Mouse (Mus musculus) embryonic facial prominence, embryonic 14.5 days (tissue): ENCODE measurements around the gene Cdt1. TPM values are rescaled to one million over a fixed set of nuclear protein-coding genes. Genes with fewer than 3 reads are reported as not detected.

Experiments
- ATAC-seq: fragments of 200-750 bp; cut with Nextera tagmentation; 2 replicates; pipeline ENCODE4 v1.8.0; 2017; ENCODE audit warnings: low read depth, moderate number of reproducible peaks, moderate TSS enrichment
- DNase-seq: peaks from one replicate; pipeline ENCODE4 v3.0.0-alpha.2; 2015; ENCODE audit warnings: low spot score
- H3K27ac ChIP-seq: fragments of 300-500 bp; sonication (generic); replicated peaks from 2 replicates; pipeline ENCODE4 v1.5.1; 2014; ENCODE audit warnings: low read depth, mild to moderate bottlenecking, low read length, moderate library complexity
- H3K27me3 ChIP-seq: fragments of 300-500 bp; sonication (generic); replicated peaks from 2 replicates; pipeline ENCODE4 v1.6.1; 2014; ENCODE audit warnings: low read length; ENCODE audit not compliant: control insufficient read depth, insufficient read depth
- H3K36me3 ChIP-seq: fragments of 300-500 bp; sonication (generic); 2 replicates; pipeline ENCODE4 v1.6.1; 2014; ENCODE audit warnings: low read length, mixed read lengths; ENCODE audit not compliant: control insufficient read depth, insufficient read depth
- H3K4me1 ChIP-seq: fragments of 300-500 bp; sonication (generic); 2 replicates; pipeline ENCODE4 v1.6.1; 2014; ENCODE audit warnings: antibody characterized with exemption, low read length; ENCODE audit not compliant: control insufficient read depth, insufficient read depth
- H3K4me2 ChIP-seq: fragments of 300-500 bp; sonication (generic); 2 replicates; pipeline ENCODE4 v1.6.1; 2014; ENCODE audit warnings: low read depth, mild to moderate bottlenecking, low read length, moderate library complexity, mixed read lengths
- H3K4me3 ChIP-seq: fragments of 300-500 bp; sonication (generic); 2 replicates; pipeline ENCODE4 v1.5.1; 2014; ENCODE audit warnings: low read depth, mild to moderate bottlenecking, low read length
- H3K9ac ChIP-seq: fragments of 300-500 bp; sonication (generic); 2 replicates; pipeline ENCODE4 v1.6.1; 2014; ENCODE audit warnings: low read depth, mild to moderate bottlenecking, low read length, moderate library complexity, mixed read lengths
- H3K9me3 ChIP-seq: fragments of 300-500 bp; sonication (generic); 2 replicates; pipeline ENCODE4 v1.6.1; 2016; ENCODE audit warnings: low read length; ENCODE audit not compliant: control insufficient read depth
- WGBS: fragments of 180-500 bp; shearing (Covaris S2); extraction: QIAGEN DNeasy Blood & Tissue Kit; methylation state at CpG from one replicate; pipeline ENCODE4 v1.1.7; 2014; 5-methylcytosine and 5-hydroxymethylcytosine counted together
- polyA plus RNA-seq: library from polyadenylated mRNA; unstranded; fragments of >200 nt; fragmentation: Nextera tagmentation; extraction: Ambion mirVana; gene quantifications from 2 replicates; pipeline ENCODE4 v1.2.1, GENCODE M21; 2014

Cdt1 gene
- polyA plus RNA-seq, 1 experiment from 2014 or later, result 33.7 TPM

DNA sequence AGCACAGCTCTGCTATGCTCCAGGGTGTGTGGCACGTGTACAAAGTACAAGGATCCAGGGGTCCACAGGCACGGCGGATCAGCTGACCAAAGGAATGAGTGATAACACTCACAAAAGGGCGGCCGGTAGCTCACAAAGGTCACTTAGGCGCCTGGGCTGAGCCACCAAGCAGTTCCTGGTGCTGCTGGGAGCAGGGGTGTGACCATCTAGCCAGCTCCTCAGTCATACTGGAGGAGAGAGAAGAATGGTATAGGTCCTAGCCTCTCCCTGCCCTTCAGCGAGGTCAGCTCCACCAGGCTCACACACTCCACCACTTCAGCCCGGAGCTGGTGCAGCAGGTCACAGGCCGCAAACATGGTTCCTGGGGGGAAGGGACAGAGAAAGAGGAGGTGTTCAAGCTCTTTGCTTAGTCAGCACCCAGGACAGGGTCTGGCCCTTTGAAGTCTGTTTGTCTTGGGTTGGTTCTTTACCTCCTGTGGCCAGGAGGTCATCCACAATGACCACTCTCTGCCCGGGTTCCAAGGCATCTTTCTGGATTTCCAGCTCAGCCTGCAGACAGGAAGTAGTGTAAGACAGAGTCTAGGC is 6.9 kb downstream of the Cdt1 start:
- H3K4me3 ChIP-seq, result no peak overlapping the region
- ATAC-seq (no peak), DNase-seq (no peak)
- no peak overlapping the region for H3K9ac ChIP-seq
- H3K27me3 ChIP-seq, result no peaks in the 10 kb centered on the region
- H3K4me1 ChIP-seq, result peaks cover 23% of the 10 kb centered on the region
- peaks cover 49% of the 10 kb centered on the region for H3K36me3 ChIP-seq
- H3K27ac ChIP-seq, result no peak overlapping the region
- H3K9me3 ChIP-seq, result no peaks in the 10 kb centered on the region
- peak overlapping the region; percentile 74; the same call in 1 of the 2 replicates for H3K4me2 ChIP-seq
- 55% methylated on average over 10 of the region's 10 CpGs for WGBS

DNA sequence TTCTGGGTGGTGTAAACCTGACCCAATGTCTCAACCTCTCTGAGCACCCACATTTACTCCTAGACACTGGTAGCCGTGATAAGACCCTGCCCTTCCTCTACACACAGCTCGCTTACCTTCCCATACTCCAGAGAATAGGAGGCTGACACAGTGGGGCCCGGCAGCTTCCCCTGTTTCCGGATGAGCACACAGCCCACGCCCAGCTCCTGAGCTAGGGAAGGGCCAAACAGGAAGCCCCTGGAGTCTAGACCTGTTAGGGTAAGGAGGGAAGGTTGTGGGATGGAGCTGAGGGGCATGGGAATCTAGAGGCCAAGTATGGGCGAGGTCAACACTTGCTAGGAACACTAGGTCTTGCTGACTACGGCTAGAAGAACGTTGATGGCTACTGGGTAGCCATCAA is 7.5 kb downstream of the Cdt1 start:
- Histone ChIP-seq H3K4me1 (peaks cover 26% of the 10 kb centered on the region), H3K9ac (peak overlapping the region; percentile 83; the same call in 1 of the 2 replicates)
- 70% methylated on average over 8 of the region's 8 CpGs for WGBS

GRCm38 (mm10) chr8:122575735-122576647 is 8.2 kb downstream of the Cdt1 start:
- Histone ChIP-seq H3K9ac (peak overlapping the region; percentile 83), H3K27ac (peak overlapping the region; percentile 36; the same call in 1 of the 2 replicates), H3K4me1 (peaks cover 26% of the 10 kb centered on the region), H3K27me3 (no peaks in the 10 kb centered on the region), H3K9me3 (no peaks in the 10 kb centered on the region), H3K4me3 (peak overlapping the region; percentile 64), H3K36me3 (peaks cover 37% of the 10 kb centered on the region), H3K4me2 (peak overlapping the region; percentile 74)
- WGBS, result 19% methylated on average over 16 of the region's 21 CpGs
- ATAC-seq (peak; percentile 9), DNase-seq (no peak)

More for the DNA sequence above, 7.5 kb downstream of the Cdt1 start:
- Histone ChIP-seq H3K4me3 (peak overlapping the region; percentile 64), H3K9me3 (no peaks in the 10 kb centered on the region), H3K27me3 (no peaks in the 10 kb centered on the region), H3K4me2 (peak overlapping the region; percentile 74), H3K27ac (no peak overlapping the region), H3K36me3 (peaks cover 44% of the 10 kb centered on the region)
- ATAC-seq (no peak), DNase-seq (no peak)

GRCm38 (mm10) chr8:122576648-122577022 is 8.8 kb downstream of the Cdt1 start, which contains the start of gene Aprt:
Aprt (minus strand) TSS chr8:122576909.
- Histone ChIP-seq H3K9ac (peak within 1 kb of the TSS; percentile 83), H3K4me1 (peaks cover 26% of the 10 kb centered on the region), H3K4me2 (peak within 1 kb of the TSS; percentile 74), H3K27ac (peak within 1 kb of the TSS; percentile 36), H3K27me3 (no peaks in the 10 kb centered on the region), H3K9me3 (no peaks in the 10 kb centered on the region), H3K36me3 (peaks cover 30% of the 10 kb centered on the region), H3K4me3 (peak within 1 kb of the TSS; percentile 64)
- ATAC-seq, result peak; percentile 91
- 2% methylated on average over 25 of the region's 39 CpGs for WGBS
- DNase-seq, result peak; percentile 97

DNA sequence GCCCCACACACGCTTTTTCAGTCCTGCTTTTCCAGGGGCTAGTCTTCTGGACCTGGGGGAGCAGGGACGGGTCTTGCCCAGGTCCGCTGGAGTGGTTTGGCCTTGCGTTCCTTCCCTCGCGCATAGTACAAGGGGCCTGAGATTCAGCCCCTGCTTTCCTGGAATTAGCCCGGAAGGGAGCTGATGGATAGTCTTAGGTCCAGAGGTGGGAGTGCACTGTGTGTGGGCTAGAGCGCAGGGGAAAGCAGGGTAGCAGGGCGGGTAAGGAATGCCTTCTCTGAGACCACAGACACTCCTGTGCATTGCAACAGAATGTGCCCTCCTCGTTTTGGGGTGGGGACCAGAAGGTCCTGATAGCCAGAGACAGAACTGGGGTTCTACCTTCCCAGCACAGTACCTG is 9.3 kb downstream of the Cdt1 start:
- DNase-seq, result no peak
- Histone ChIP-seq H3K9ac (peak overlapping the region; percentile 83; the same call in 1 of the 2 replicates), H3K9me3 (no peaks in the 10 kb centered on the region), H3K27ac (peak overlapping the region; percentile 34), H3K27me3 (no peaks in the 10 kb centered on the region), H3K4me3 (peak overlapping the region; percentile 64), H3K4me1 (peaks cover 26% of the 10 kb centered on the region), H3K4me2 (peak overlapping the region; percentile 74), H3K36me3 (peaks cover 25% of the 10 kb centered on the region)
- ATAC-seq, result no peak
- 48% methylated on average over 10 of the region's 10 CpGs for WGBS

GRCm38 (mm10) chr8:122579196-122579595 is 11.4 kb downstream of the Cdt1 start:
- ATAC-seq (no peak), DNase-seq (peak; percentile 76)
- peak overlapping the region; percentile 35; the same call in 1 of the 2 replicates for H3K27ac ChIP-seq
- 0 out of 2 replicates have a peak overlapping the region, but pooled peaks have one; percentile 1 for H3K9ac ChIP-seq
- no peaks in the 10 kb centered on the region for H3K9me3 ChIP-seq
- peaks cover 6% of the 10 kb centered on the region for H3K36me3 ChIP-seq
- no peak overlapping the region for H3K4me2 ChIP-seq
- 16% methylated on average over 7 of the region's 7 CpGs for WGBS
- H3K4me1 ChIP-seq, result peaks cover 26% of the 10 kb centered on the region
- H3K27me3 ChIP-seq, result no peaks in the 10 kb centered on the region
- no peak overlapping the region for H3K4me3 ChIP-seq

- no peaks in the 10 kb centered on the region for H3K9me3 ChIP-seq
- DNase-seq, result peak; percentile 44
- H3K4me1 ChIP-seq, result peaks cover 14% of the 10 kb centered on the region
- H3K9ac ChIP-seq, result no peak overlapping the region
- no peaks in the 10 kb centered on the region for H3K27me3 ChIP-seq
- H3K4me3 ChIP-seq, result no peak overlapping the region
- H3K36me3 ChIP-seq, result no peaks in the 10 kb centered on the region
- 64% methylated on average over 13 of the region's 15 CpGs for WGBS
- no peak overlapping the region for H3K4me2 ChIP-seq
- ATAC-seq, result no peak
- no peak overlapping the region for H3K27ac ChIP-seq
These were observed 13.1 kb downstream of the Cdt1 start for GRCm38 (mm10) chr8:122580926-122581325.

GRCm38 (mm10) chr8:122584981-122585380 is 17.2 kb downstream of the Cdt1 start:
- no peak overlapping the region for H3K4me3 ChIP-seq
- H3K4me1 ChIP-seq, result no peaks in the 10 kb centered on the region
- ATAC-seq, result no peak
- H3K9ac ChIP-seq, result no peak overlapping the region
- no peaks in the 10 kb centered on the region for H3K27me3 ChIP-seq
- H3K4me2 ChIP-seq, result no peak overlapping the region
- H3K27ac ChIP-seq, result no peak overlapping the region
- WGBS, result 78% methylated on average over 9 of the region's 9 CpGs
- no peaks in the 10 kb centered on the region for H3K36me3 ChIP-seq
- DNase-seq, result no peak
- H3K9me3 ChIP-seq, result no peaks in the 10 kb centered on the region
